Mouse (Mus musculus) spleen, adult 2 months (tissue): ENCODE results near the gene Supt3.

Experiments used
- CTCF ChIP-seq: fragments of 200-500 bp; IDR thresholded peaks from 2 replicates; pipeline ENCODE4 v1.5.1; 2011; ENCODE audit warnings: mild to moderate bottlenecking, inconsistent platforms; ENCODE audit not compliant: insufficient read depth, insufficient read length, insufficient replicate concordance; ENCODE audit errors: extremely low read depth
- POLR2A ChIP-seq: fragments of 200-500 bp; IDR thresholded peaks from 2 replicates; pipeline ENCODE4 v1.6.1; 2011; ENCODE audit warnings: low read depth, low read length, inconsistent platforms

DNA sequence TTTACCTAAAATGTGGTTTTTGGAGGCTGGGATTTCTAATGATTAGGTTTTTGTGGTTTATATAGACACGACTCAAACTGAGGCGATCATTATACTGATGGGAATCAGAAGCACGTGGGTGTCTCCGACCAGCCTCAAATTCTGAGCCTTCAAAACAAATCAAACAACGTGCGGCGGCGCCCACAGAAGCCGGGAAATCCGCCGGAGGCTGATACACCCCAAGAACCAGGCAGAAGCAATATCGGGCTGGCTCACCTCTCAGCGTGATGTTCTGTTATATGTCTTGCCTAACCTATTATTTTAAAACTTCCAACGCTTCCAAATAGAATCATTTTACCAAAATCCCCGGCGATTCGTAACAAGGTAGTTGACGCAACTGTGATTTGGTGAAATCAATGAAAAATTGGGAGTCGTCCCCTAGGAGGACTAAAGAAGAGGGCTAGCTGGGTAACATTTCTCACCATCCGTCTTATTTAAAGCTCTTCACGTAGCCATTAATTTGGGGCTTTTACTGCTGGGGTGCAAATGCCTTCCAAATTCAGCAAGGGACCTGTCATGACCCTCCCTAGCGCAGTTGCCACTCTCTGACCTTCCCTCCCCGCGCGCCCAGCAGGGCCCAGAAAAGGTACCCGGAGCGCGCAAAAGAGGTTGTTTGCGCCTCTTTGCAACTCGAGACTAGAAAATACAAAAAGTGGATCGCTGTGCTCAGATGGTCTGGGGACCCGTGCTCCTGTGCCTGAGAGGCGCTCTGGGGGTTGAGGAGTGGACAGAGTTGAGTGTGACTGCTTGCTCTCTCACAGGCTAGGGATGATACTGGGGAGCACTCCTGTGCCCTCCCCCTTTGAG lies 39.5 kb upstream of the Supt3 start:
- TF ChIP-seq POLR2A (no peak), CTCF (no peak)
